ENCODE assay signal across 27 mouse cellular contexts in genomic region chr2:91128761-91129160, GRCm38 (mm10). TPM values are rescaled to one million over a fixed set of nuclear protein-coding genes. Genes with fewer than 3 reads are reported as not detected.
"Had no signal": no experiment of that assay in that cellular context is flagged by ENCODE, and none has a peak within 500 bp of the region (broad histone marks: within the 10 kb centered on the region; RNA-seq: fewer than 3 reads in every experiment).

No protein-coding gene starts in this region.

- H3K9ac ChIP-seq: hindbrain, embryonic 13.5 days; hindbrain, embryonic 15.5 days; limb, embryonic 12.5 days; liver, embryonic 13.5 days; liver, embryonic 15.5 days; liver, postnatal 0 days had no signal

- H3K36me3 ChIP-seq: hindbrain, embryonic 13.5 days; hindbrain, embryonic 15.5 days; limb, embryonic 10.5 days; limb, embryonic 12.5 days; liver, embryonic 13.5 days; liver, embryonic 15.5 days had no signal

- H3K27me3 ChIP-seq: hindbrain, embryonic 13.5 days; hindbrain, embryonic 15.5 days; liver, embryonic 15.5 days had no signal

- H3K4me1 ChIP-seq: hindbrain, embryonic 13.5 days; hindbrain, embryonic 15.5 days; limb, embryonic 10.5 days; limb, embryonic 12.5 days; liver, embryonic 13.5 days; liver, embryonic 15.5 days had no signal

- DNase-seq: gastrocnemius, postnatal 14 days; gastrocnemius, postnatal 36 days; heart, postnatal 14 days; heart, postnatal 36 days; kidney, adult 11 months; kidney, adult 2 months; kidney, postnatal 10 days; kidney, postnatal 25 days; kidney, postnatal 4 days; liver; liver, embryonic 13.5 days; liver, postnatal 0 days had no signal

- H3K4me3 ChIP-seq: hindbrain, embryonic 13.5 days; hindbrain, embryonic 15.5 days; layer of hippocampus, adult 2 months; left cerebral cortex, adult 2 months; limb, embryonic 10.5 days; limb, embryonic 12.5 days; liver, embryonic 13.5 days; liver, embryonic 15.5 days had no signal

- H3K9me3 ChIP-seq: hindbrain, embryonic 13.5 days; hindbrain, embryonic 15.5 days; limb, embryonic 10.5 days; limb, embryonic 12.5 days; liver, embryonic 13.5 days; liver, embryonic 15.5 days had no signal

- ATAC-seq: hindbrain, postnatal 0 days; intestine, embryonic 16.5 days; liver, postnatal 0 days had no signal

- H3K4me2 ChIP-seq: heart, embryonic 11.5 days; hindbrain, embryonic 13.5 days; hindbrain, embryonic 15.5 days; limb, embryonic 12.5 days; liver, embryonic 11.5 days; liver, embryonic 13.5 days; liver, embryonic 15.5 days had no signal

- H3K27ac ChIP-seq: hindbrain, embryonic 13.5 days; hindbrain, embryonic 15.5 days; hindbrain, postnatal 0 days; layer of hippocampus, adult 2 months; left cerebral cortex, adult 2 months; limb, embryonic 10.5 days; limb, embryonic 12.5 days; liver, embryonic 13.5 days; liver, embryonic 15.5 days had no signal

RNA-seq across cellular contexts. Expression of gene Mybpc3, which starts 10.8 kb away (rescaled TPM):
- total RNA-seq: gastrocnemius, adult 18-20 months; gastrocnemius, postnatal 36 days had no signal
- polyA plus RNA-seq: hindbrain, embryonic 11.5 days; hindbrain, embryonic 15.5 days; intestine, embryonic 14.5 days; intestine, embryonic 16.5 days; kidney, embryonic 14.5 days had no signal
